ENCODE assay signal across 16 mouse cellular contexts in the genomic region with DNA sequence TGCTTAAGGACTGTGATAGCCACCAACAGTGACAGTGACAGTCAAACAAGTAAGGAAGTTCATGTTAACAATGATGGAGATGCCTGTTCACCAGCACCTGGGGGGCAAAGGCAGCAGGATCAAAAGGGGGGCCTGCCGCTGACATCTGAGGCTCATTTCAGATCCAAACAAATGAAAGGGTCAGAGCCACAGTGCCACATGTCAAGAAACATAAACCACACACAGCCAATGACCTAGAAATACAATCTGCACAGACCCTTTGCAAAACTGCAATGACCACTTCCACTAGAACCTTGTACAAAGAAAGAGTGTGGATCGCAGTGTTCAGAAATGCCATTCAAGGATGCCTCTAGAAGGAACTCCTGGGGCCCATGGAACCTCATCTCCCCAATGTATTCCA.
"Had no signal": no experiment of that assay in that cellular context is flagged by ENCODE, and none has a peak within 500 bp of the region (broad histone marks: within the 10 kb centered on the region; RNA-seq: fewer than 3 reads in every experiment).

No protein-coding gene starts in this region.

- H3K4me2 ChIP-seq: neural tube, embryonic 12.5 days; neural tube, embryonic 13.5 days; neural tube, embryonic 15.5 days; stomach, embryonic 15.5 days had no signal

- H3K4me3 ChIP-seq: neural tube, embryonic 12.5 days; neural tube, embryonic 13.5 days; neural tube, embryonic 15.5 days; stomach, embryonic 15.5 days had no signal

- H3K9ac ChIP-seq: neural tube, embryonic 12.5 days; neural tube, embryonic 13.5 days; neural tube, embryonic 15.5 days; stomach, embryonic 15.5 days had no signal

- H3K4me1 ChIP-seq: neural tube, embryonic 12.5 days; neural tube, embryonic 13.5 days; neural tube, embryonic 15.5 days; stomach, embryonic 15.5 days had no signal

- H3K9me3 ChIP-seq: neural tube, embryonic 12.5 days; neural tube, embryonic 13.5 days; neural tube, embryonic 15.5 days; stomach, embryonic 15.5 days had no signal

- H3K27ac ChIP-seq: neural tube, embryonic 12.5 days; neural tube, embryonic 13.5 days; neural tube, embryonic 15.5 days; stomach, embryonic 15.5 days; stomach, postnatal 0 days had no signal

- H3K27me3 ChIP-seq: neural tube, embryonic 12.5 days; neural tube, embryonic 13.5 days; neural tube, embryonic 15.5 days; stomach, embryonic 15.5 days had no signal

- DNase-seq: right cerebral cortex, adult 18-20 months; right cerebral cortex, postnatal 14 days; right cerebral cortex, postnatal 25 days; right cerebral cortex, postnatal 4 days; spleen, adult 18-20 months; thymus, adult 18-20 months; thymus, adult 2 months; thymus, postnatal 14 days; thymus, postnatal 25 days; thymus, postnatal 36 days; thymus, postnatal 4 days had no signal
